Mouse (Mus musculus): ENCODE data around the gene Tlx2. TPM values are rescaled to one million over a fixed set of nuclear protein-coding genes. Genes with fewer than 3 reads are reported as not detected.

Tlx2 gene
- polyA plus RNA-seq, 1 experiment: 0.19 TPM

DNA sequence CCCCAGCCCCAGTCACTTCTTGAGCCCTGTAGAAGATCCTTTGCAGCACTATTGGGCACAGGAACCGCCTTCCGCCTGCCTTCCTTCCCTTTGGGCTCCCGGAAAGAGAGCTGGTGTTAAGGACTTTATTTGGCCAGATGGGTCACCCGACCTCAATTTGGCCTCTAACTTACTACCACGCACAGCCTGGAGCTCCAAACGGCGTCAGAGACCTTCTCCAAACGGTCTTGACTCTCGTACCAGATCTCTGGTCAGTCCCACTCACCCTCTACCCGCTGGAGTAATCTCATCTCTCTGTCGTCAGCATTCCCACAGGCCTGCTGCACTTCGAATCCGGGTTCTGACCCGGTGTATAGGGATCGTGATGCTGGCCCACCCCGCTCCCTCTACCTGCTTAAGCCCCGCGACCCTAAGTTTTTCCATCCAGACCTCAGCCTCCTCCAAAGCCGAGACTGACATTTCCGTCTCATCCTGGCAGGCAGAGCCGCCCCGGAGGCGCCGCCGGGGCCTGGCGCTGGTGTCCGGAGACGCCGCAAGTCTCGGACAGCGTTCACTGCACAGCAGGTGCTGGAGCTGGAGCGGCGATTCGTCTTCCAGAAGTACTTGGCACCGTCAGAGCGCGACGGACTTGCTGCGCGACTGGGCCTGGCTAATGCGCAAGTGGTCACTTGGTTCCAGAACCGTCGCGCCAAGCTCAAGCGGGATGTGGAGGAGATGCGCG, 17.3 kb upstream of the Tlx2 start:
- no peak overlapping the region for H3K4me3 ChIP-seq (ENCODE audit: insufficient read depth, poor library complexity, severe bottlenecking)
- H3ac ChIP-seq (ENCODE audit: control insufficient read depth, insufficient read length, low read depth): no peak overlapping the region
- H3K79me2 ChIP-seq (ENCODE audit: control insufficient read depth, insufficient read depth): no peaks in the 10 kb centered on the region
- H3K27me3 ChIP-seq (ENCODE audit: control insufficient read depth, insufficient read depth, insufficient read length): peaks cover 48% of the 10 kb centered on the region
- no peaks in the 10 kb centered on the region for H3K79me3 ChIP-seq (ENCODE audit: low read depth)
- no peaks in the 10 kb centered on the region for H3K36me3 ChIP-seq (ENCODE audit: control insufficient read depth, insufficient read depth)
- TF ChIP-seq MYOD1 (IDR thresholded peaks at IDR 0.05; ENCODE audit: control insufficient read depth, insufficient read length, low read depth): no peak
- no peak for TF ChIP-seq CTCF (IDR thresholded peaks at IDR 0.05; ENCODE audit: control insufficient read depth, insufficient read depth, insufficient read length)
- no peak for TF ChIP-seq USF1 (IDR thresholded peaks at IDR 0.05; ENCODE audit: low read depth)
- no peak for TF ChIP-seq MAX (IDR thresholded peaks at IDR 0.05)
- TF ChIP-seq FOSL1 (IDR thresholded peaks at IDR 0.05; ENCODE audit: insufficient read depth, low read length, poor library complexity, severe bottlenecking): no peak
- TF ChIP-seq MYOG (IDR thresholded peaks at IDR 0.05; ENCODE audit: control insufficient read depth, extremely low read depth, insufficient read length): no peak
- no peak for TF ChIP-seq CEBPB (IDR thresholded peaks at IDR 0.05; ENCODE audit: low read depth)

- no peak within 1 kb of the TSS for H3ac ChIP-seq (ENCODE audit: control insufficient read depth, insufficient read length, low read depth)
- H3K79me2 ChIP-seq (ENCODE audit: control insufficient read depth, insufficient read depth): no peaks in the 10 kb centered on the region
- H3K36me3 ChIP-seq (ENCODE audit: control insufficient read depth, insufficient read depth): no peaks in the 10 kb centered on the region
- H3K79me3 ChIP-seq (ENCODE audit: low read depth): no peaks in the 10 kb centered on the region
- H3K27me3 ChIP-seq (ENCODE audit: control insufficient read depth, insufficient read depth, insufficient read length): peaks cover 48% of the 10 kb centered on the region
- TF ChIP-seq MYOD1 (IDR thresholded peaks at IDR 0.05; ENCODE audit: control insufficient read depth, insufficient read length, low read depth): no peak
- no peak for TF ChIP-seq MYOG (IDR thresholded peaks at IDR 0.05; ENCODE audit: control insufficient read depth, extremely low read depth, insufficient read length)
- no peak for TF ChIP-seq FOSL1 (IDR thresholded peaks at IDR 0.05; ENCODE audit: insufficient read depth, low read length, poor library complexity, severe bottlenecking)
- TF ChIP-seq USF1 (IDR thresholded peaks at IDR 0.05; ENCODE audit: low read depth): no peak
- no peak for TF ChIP-seq MAX (IDR thresholded peaks at IDR 0.05)
- no peak for TF ChIP-seq CTCF (IDR thresholded peaks at IDR 0.05; ENCODE audit: control insufficient read depth, insufficient read depth, insufficient read length)
- no peak for TF ChIP-seq CEBPB (IDR thresholded peaks at IDR 0.05; ENCODE audit: low read depth)
- H3K4me3 ChIP-seq (ENCODE audit: insufficient read depth, poor library complexity, severe bottlenecking): no peak within 1 kb of the TSS
Observed at GRCm38 (mm10) chr6:83086121-83087035, 16.3 kb upstream of the Tlx2 start, which contains the start of gene Lbx2. Lbx2 (plus strand) TSS chr6:83086367.

DNA sequence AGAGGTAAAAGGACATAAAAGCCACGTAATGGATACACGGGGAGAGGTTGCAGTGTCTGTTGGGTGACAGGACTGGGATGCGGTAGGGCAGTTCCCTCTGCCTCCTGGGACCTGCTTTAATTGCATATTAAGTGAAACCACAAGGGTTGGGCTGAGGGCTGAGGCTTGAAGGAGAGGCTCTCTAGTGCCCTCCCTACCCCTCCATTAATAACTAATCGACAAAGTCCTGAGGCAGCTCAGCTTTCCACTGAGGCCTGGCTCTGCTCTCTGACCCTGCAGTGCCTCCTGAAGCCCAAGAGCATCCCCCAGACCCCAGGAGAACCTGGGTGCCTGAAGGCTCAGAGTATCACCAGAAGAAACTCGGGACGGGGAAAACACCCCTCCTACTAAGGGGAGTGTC, 14.4 kb upstream of the Tlx2 start:
- Histone ChIP-seq H3ac (ENCODE audit: control insufficient read depth, insufficient read length, low read depth) (no peak overlapping the region), H3K36me3 (ENCODE audit: control insufficient read depth, insufficient read depth) (peaks cover 10% of the 10 kb centered on the region), H3K4me3 (ENCODE audit: insufficient read depth, poor library complexity, severe bottlenecking) (no peak overlapping the region), H3K79me3 (ENCODE audit: low read depth) (no peaks in the 10 kb centered on the region), H3K79me2 (ENCODE audit: control insufficient read depth, insufficient read depth) (peaks cover 5% of the 10 kb centered on the region), H3K27me3 (ENCODE audit: control insufficient read depth, insufficient read depth, insufficient read length) (peaks cover 36% of the 10 kb centered on the region)
- TF ChIP-seq MAX (IDR thresholded peaks at IDR 0.05): no peak
- TF ChIP-seq MYOD1 (IDR thresholded peaks at IDR 0.05; ENCODE audit: control insufficient read depth, insufficient read length, low read depth): no peak
- no peak for TF ChIP-seq MYOG (IDR thresholded peaks at IDR 0.05; ENCODE audit: control insufficient read depth, extremely low read depth, insufficient read length)
- TF ChIP-seq CEBPB (IDR thresholded peaks at IDR 0.05; ENCODE audit: low read depth): no peak
- no peak for TF ChIP-seq CTCF (IDR thresholded peaks at IDR 0.05; ENCODE audit: control insufficient read depth, insufficient read depth, insufficient read length)
- no peak for TF ChIP-seq FOSL1 (IDR thresholded peaks at IDR 0.05; ENCODE audit: insufficient read depth, low read length, poor library complexity, severe bottlenecking)
- no peak for TF ChIP-seq USF1 (IDR thresholded peaks at IDR 0.05; ENCODE audit: low read depth)

- H3ac ChIP-seq (ENCODE audit: control insufficient read depth, insufficient read length, low read depth): no peak overlapping the region
- peaks cover 30% of the 10 kb centered on the region for H3K27me3 ChIP-seq (ENCODE audit: control insufficient read depth, insufficient read depth, insufficient read length)
- peaks cover 14% of the 10 kb centered on the region for H3K79me2 ChIP-seq (ENCODE audit: control insufficient read depth, insufficient read depth)
- TF ChIP-seq CTCF (IDR thresholded peaks at IDR 0.05; ENCODE audit: control insufficient read depth, insufficient read depth, insufficient read length): no peak
- TF ChIP-seq FOSL1 (IDR thresholded peaks at IDR 0.05; ENCODE audit: insufficient read depth, low read length, poor library complexity, severe bottlenecking): no peak
- no peak for TF ChIP-seq MYOD1 (IDR thresholded peaks at IDR 0.05; ENCODE audit: control insufficient read depth, insufficient read length, low read depth)
- no peak for TF ChIP-seq MAX (IDR thresholded peaks at IDR 0.05)
- TF ChIP-seq USF1 (IDR thresholded peaks at IDR 0.05; ENCODE audit: low read depth): no peak
- no peak for TF ChIP-seq MYOG (IDR thresholded peaks at IDR 0.05; ENCODE audit: control insufficient read depth, extremely low read depth, insufficient read length)
- TF ChIP-seq CEBPB (IDR thresholded peaks at IDR 0.05; ENCODE audit: low read depth): no peak
- H3K36me3 ChIP-seq (ENCODE audit: control insufficient read depth, insufficient read depth): peaks cover 13% of the 10 kb centered on the region
- H3K4me3 ChIP-seq (ENCODE audit: insufficient read depth, poor library complexity, severe bottlenecking): no peak overlapping the region
- peaks cover 6% of the 10 kb centered on the region for H3K79me3 ChIP-seq (ENCODE audit: low read depth)
Observed at GRCm38 (mm10) chr6:83083497-83083896, 13.4 kb upstream of the Tlx2 start.

DNA sequence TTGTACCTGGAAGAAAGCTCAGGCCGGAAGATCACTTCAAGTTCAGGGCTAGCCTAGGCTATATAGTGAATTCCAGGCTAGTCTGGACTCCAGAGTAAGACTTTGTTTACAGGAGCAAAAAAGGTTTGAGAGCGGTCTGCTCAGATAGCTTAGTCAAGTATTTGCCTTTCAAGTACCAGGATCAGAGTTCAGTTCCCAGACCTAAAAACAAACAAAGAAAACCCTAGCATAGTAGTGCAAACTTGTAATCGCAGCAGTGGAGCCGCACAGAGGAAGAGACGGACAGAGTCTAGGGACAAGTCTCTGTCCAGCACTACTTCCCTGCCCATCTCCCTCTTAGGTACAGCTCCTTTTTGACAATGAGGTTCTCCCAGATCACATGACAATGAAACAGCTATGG, 10.1 kb upstream of the Tlx2 start:
- H3ac ChIP-seq (ENCODE audit: control insufficient read depth, insufficient read length, low read depth): no peak overlapping the region
- no peak for TF ChIP-seq MYOD1 (IDR thresholded peaks at IDR 0.05; ENCODE audit: control insufficient read depth, insufficient read length, low read depth)
- TF ChIP-seq CTCF (IDR thresholded peaks at IDR 0.05; ENCODE audit: control insufficient read depth, insufficient read depth, insufficient read length): no peak
- no peak for TF ChIP-seq CEBPB (IDR thresholded peaks at IDR 0.05; ENCODE audit: low read depth)
- TF ChIP-seq MAX (IDR thresholded peaks at IDR 0.05): no peak
- no peak for TF ChIP-seq FOSL1 (IDR thresholded peaks at IDR 0.05; ENCODE audit: insufficient read depth, low read length, poor library complexity, severe bottlenecking)
- no peak for TF ChIP-seq USF1 (IDR thresholded peaks at IDR 0.05; ENCODE audit: low read depth)
- no peak for TF ChIP-seq MYOG (IDR thresholded peaks at IDR 0.05; ENCODE audit: control insufficient read depth, extremely low read depth, insufficient read length)
- peaks cover 6% of the 10 kb centered on the region for H3K79me3 ChIP-seq (ENCODE audit: low read depth)
- no peak overlapping the region for H3K4me3 ChIP-seq (ENCODE audit: insufficient read depth, poor library complexity, severe bottlenecking)
- H3K27me3 ChIP-seq (ENCODE audit: control insufficient read depth, insufficient read depth, insufficient read length): no peaks in the 10 kb centered on the region
- H3K79me2 ChIP-seq (ENCODE audit: control insufficient read depth, insufficient read depth): peaks cover 14% of the 10 kb centered on the region
- H3K36me3 ChIP-seq (ENCODE audit: control insufficient read depth, insufficient read depth): peaks cover 13% of the 10 kb centered on the region

Data from C2C12 (cell line).